Mouse (Mus musculus) kidney, postnatal 4 days (tissue): ENCODE results near the gene 4930583I09Rik.
A peak's percentile ranks its signal among the peaks of the same experiment; 100 is the strongest.

Source experiments
- DNase-seq, 2 experiments: peaks; one replicate each; pipeline ENCODE4 v3.0.0; 2021; ENCODE audit warnings: mixed read lengths in 2 of 2

Gene 4930583I09Rik

GRCm38 (mm10) chr17:64802168-64802955, 33.5 kb downstream of the 4930583I09Rik start:
- peak; percentile 6 to 13 for DNase-seq

- DNase-seq, result no peak
These were observed 43.2 kb downstream of the 4930583I09Rik start for GRCm38 (mm10) chr17:64792623-64793022.

- no peak for DNase-seq
These were observed 43.8 kb downstream of the 4930583I09Rik start for GRCm38 (mm10) chr17:64792076-64792475.

DNA sequence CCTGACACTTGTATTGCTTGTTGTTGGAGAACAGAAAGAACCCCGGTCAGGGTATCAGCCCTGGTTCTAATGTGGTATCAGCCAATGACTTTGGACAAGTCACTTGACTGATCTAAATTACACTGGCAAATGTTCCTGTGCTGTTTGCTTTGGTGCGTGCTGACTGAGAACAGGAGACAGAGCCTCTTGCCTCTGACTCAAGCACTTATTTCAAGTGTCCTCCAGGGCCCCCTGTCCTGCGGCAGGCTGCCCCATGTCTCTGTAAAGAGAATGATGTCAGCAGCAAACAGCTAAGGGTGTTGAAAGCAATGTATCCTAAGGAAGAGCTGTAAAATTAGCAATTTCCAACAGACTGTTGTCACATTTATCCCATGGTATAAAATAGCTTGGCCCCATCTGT, 46.7 kb downstream of the 4930583I09Rik start:
- no peak for DNase-seq

GRCm38 (mm10) chr17:64788301-64788700, 47.6 kb downstream of the 4930583I09Rik start:
- no peak for DNase-seq

DNA sequence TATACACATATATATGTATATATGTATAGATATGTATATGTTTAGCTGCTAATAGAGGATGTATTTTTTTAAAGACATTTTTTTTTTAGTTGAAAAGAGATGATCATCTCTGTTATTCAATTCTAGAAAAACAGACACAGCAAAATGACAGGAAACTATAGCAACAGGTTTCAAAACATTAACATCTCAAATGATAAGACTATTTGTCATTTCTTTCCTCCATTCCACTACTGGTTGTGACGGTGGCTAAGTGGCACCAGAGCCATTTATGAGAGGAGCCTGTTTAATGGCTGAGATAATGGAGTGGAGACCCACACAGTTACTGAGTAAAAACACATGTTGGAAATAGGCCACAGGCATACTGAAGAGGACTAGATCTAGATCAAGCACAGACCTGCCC, 49.9 kb downstream of the 4930583I09Rik start:
- no peak for DNase-seq
